Mouse (Mus musculus): ENCODE data around the gene Dkk1.
"Not testable (repeated sequence)": the region's sequence is repeated elsewhere in the genome, so short reads cannot be mapped to it uniquely, and the experiment has no call there.

Dkk1 gene

GRCm38 (mm10) chr19:30549044-30549853, at the start of gene Dkk1:
TSS of gene Dkk1 (minus strand) at chr19:30549665.
- peak; percentile 34 for DNase-seq

- DNase-seq, result no peak
Measured at GRCm38 (mm10) chr19:30586366-30586765, 36.9 kb upstream of the Dkk1 start.

GRCm38 (mm10) chr19:30564516-30564915, 15.1 kb upstream of the Dkk1 start:
- DNase-seq, result no peak

- DNase-seq, result no peak
Measured at GRCm38 (mm10) chr19:30563876-30564275, 14.4 kb upstream of the Dkk1 start.

- no peak for DNase-seq
Measured at GRCm38 (mm10) chr19:30558024-30558423, 8.6 kb upstream of the Dkk1 start.

- DNase-seq, result peak; percentile 89
Measured at GRCm38 (mm10) chr19:30554467-30554881, 5.0 kb upstream of the Dkk1 start.

- no peak for DNase-seq
Measured at GRCm38 (mm10) chr19:30553740-30554139, 4.3 kb upstream of the Dkk1 start.

GRCm38 (mm10) chr19:30552260-30552659, 2.8 kb upstream of the Dkk1 start:
- DNase-seq, result no peak

GRCm38 (mm10) chr19:30549854-30550647, 586 bp upstream of the Dkk1 start:
- no peak for DNase-seq

GRCm38 (mm10) chr19:30548411-30549043, 938 bp downstream of the Dkk1 start:
- DNase-seq, result peak; percentile 9

- not testable (repeated sequence) for DNase-seq
Measured at GRCm38 (mm10) chr19:30539365-30539941, 10.0 kb downstream of the Dkk1 start.

- DNase-seq, result no peak
Measured at GRCm38 (mm10) chr19:30516771-30517170, 32.7 kb downstream of the Dkk1 start.

- DNase-seq, result no peak
Measured at GRCm38 (mm10) chr19:30510481-30510880, 39.0 kb downstream of the Dkk1 start.

- no peak for DNase-seq
Measured at GRCm38 (mm10) chr19:30505497-30505896, 44.0 kb downstream of the Dkk1 start.

All from right cerebral cortex, postnatal 4 days (tissue).